Mouse (Mus musculus): Measurements from ENCODE around the gene Tenm2. TPM values are rescaled to one million over a fixed set of nuclear protein-coding genes. Genes with fewer than 3 reads are reported as not detected.

Tenm2 gene
- polyA plus RNA-seq, 1 experiment from 2014 or later = 0.03 TPM

GRCm38 (mm10) chr11:36562851-36563250 is 672.9 kb downstream of the Tenm2 start:
- ATAC-seq (ENCODE audit: insufficient read depth) = no peak
- Histone ChIP-seq H3K4me2 (no peak overlapping the region), H3K36me3 (replicated peaks) (no peaks in the 10 kb centered on the region), H3K4me3 (replicated peaks) (no peak overlapping the region), H3K9ac (no peak overlapping the region), H3K4me1 (replicated peaks) (no peaks in the 10 kb centered on the region), H3K27ac (replicated peaks) (no peak overlapping the region), H3K27me3 (no peaks in the 10 kb centered on the region), H3K9me3 (replicated peaks) (0 out of 2 replicates have a peak, but pooled peaks cover 3% of the 10 kb centered on the region)
- 42% methylated on average over 3 of the region's 3 CpGs for whole genome bisulfite sequencing (ENCODE audit: insufficient replicate concordance)

GRCm38 (mm10) chr11:36560785-36561548 is 674.8 kb downstream of the Tenm2 start:
- WGBS (ENCODE audit: insufficient replicate concordance) = 55% methylated on average over 7 of the region's 7 CpGs
- H3K27ac ChIP-seq (replicated peaks) = no peak overlapping the region
- H3K36me3 ChIP-seq (replicated peaks) = no peaks in the 10 kb centered on the region
- no peaks in the 10 kb centered on the region for H3K27me3 ChIP-seq
- H3K4me1 ChIP-seq (replicated peaks) = no peaks in the 10 kb centered on the region
- H3K4me3 ChIP-seq (replicated peaks) = no peak overlapping the region
- H3K9ac ChIP-seq = no peak overlapping the region
- 0 out of 2 replicates have a peak, but pooled peaks cover 3% of the 10 kb centered on the region for H3K9me3 ChIP-seq (replicated peaks)
- H3K4me2 ChIP-seq = no peak overlapping the region
- no peak for ATAC-seq (ENCODE audit: insufficient read depth)

- 61% methylated on average over 6 of the region's 6 CpGs for WGBS (ENCODE audit: insufficient replicate concordance)
- ATAC-seq (ENCODE audit: insufficient read depth) = no peak
- H3K27me3 ChIP-seq = no peaks in the 10 kb centered on the region
These were observed 678.4 kb downstream of the Tenm2 start for GRCm38 (mm10) chr11:36557316-36557715.

GRCm38 (mm10) chr11:36553286-36553685 is 682.5 kb downstream of the Tenm2 start:
- Histone ChIP-seq H3K27ac (replicated peaks) (no peak overlapping the region), H3K36me3 (replicated peaks) (no peaks in the 10 kb centered on the region), H3K9ac (no peak overlapping the region), H3K9me3 (replicated peaks) (no peaks in the 10 kb centered on the region), H3K4me1 (replicated peaks) (no peaks in the 10 kb centered on the region), H3K4me3 (replicated peaks) (no peak overlapping the region), H3K4me2 (no peak overlapping the region), H3K27me3 (no peaks in the 10 kb centered on the region)
- ATAC-seq (ENCODE audit: insufficient read depth) = no peak
- 54% methylated on average over 5 of the region's 5 CpGs for WGBS (ENCODE audit: insufficient replicate concordance)

More at GRCm38 (mm10) chr11:36557316-36557715, 678.4 kb downstream of the Tenm2 start:
- Histone ChIP-seq H3K4me3 (replicated peaks) (no peak overlapping the region), H3K9ac (no peak overlapping the region), H3K36me3 (replicated peaks) (no peaks in the 10 kb centered on the region), H3K9me3 (replicated peaks) (no peaks in the 10 kb centered on the region), H3K27ac (replicated peaks) (no peak overlapping the region), H3K4me1 (replicated peaks) (no peaks in the 10 kb centered on the region), H3K4me2 (no peak overlapping the region)

- no peak overlapping the region for H3K4me2 ChIP-seq
- no peak overlapping the region for H3K27ac ChIP-seq (replicated peaks)
- no peak for ATAC-seq (ENCODE audit: insufficient read depth)
- 64% methylated on average over 4 of the region's 4 CpGs for WGBS (ENCODE audit: insufficient replicate concordance)
- H3K9me3 ChIP-seq (replicated peaks) = no peaks in the 10 kb centered on the region
- H3K4me1 ChIP-seq (replicated peaks) = no peaks in the 10 kb centered on the region
- no peak overlapping the region for H3K9ac ChIP-seq
- H3K27me3 ChIP-seq = no peaks in the 10 kb centered on the region
- no peak overlapping the region for H3K4me3 ChIP-seq (replicated peaks)
- H3K36me3 ChIP-seq (replicated peaks) = no peaks in the 10 kb centered on the region
These were observed 685.1 kb downstream of the Tenm2 start for GRCm38 (mm10) chr11:36550649-36551048.

GRCm38 (mm10) chr11:36549398-36550139 is 686.2 kb downstream of the Tenm2 start:
- Histone ChIP-seq H3K4me2 (no peak overlapping the region), H3K27ac (replicated peaks) (no peak overlapping the region), H3K9me3 (replicated peaks) (no peaks in the 10 kb centered on the region), H3K27me3 (no peaks in the 10 kb centered on the region), H3K9ac (no peak overlapping the region), H3K4me1 (replicated peaks) (no peaks in the 10 kb centered on the region), H3K36me3 (replicated peaks) (no peaks in the 10 kb centered on the region), H3K4me3 (replicated peaks) (no peak overlapping the region)
- ATAC-seq (ENCODE audit: insufficient read depth) = no peak
- WGBS (ENCODE audit: insufficient replicate concordance) = 58% methylated on average over 11 of the region's 11 CpGs

- 49% methylated on average over 4 of the region's 4 CpGs for WGBS (ENCODE audit: insufficient replicate concordance)
- no peak for ATAC-seq (ENCODE audit: insufficient read depth)
- H3K4me2 ChIP-seq = no peak overlapping the region
- no peak overlapping the region for H3K4me3 ChIP-seq (replicated peaks)
- no peaks in the 10 kb centered on the region for H3K36me3 ChIP-seq (replicated peaks)
- no peak overlapping the region for H3K9ac ChIP-seq
- H3K9me3 ChIP-seq (replicated peaks) = no peaks in the 10 kb centered on the region
- H3K4me1 ChIP-seq (replicated peaks) = no peaks in the 10 kb centered on the region
- no peak overlapping the region for H3K27ac ChIP-seq (replicated peaks)
- H3K27me3 ChIP-seq = no peaks in the 10 kb centered on the region
These were observed 687.6 kb downstream of the Tenm2 start for GRCm38 (mm10) chr11:36548139-36548538.

GRCm38 (mm10) chr11:36538144-36538543 is 697.6 kb downstream of the Tenm2 start:
- no peaks in the 10 kb centered on the region for H3K4me1 ChIP-seq (replicated peaks)
- ATAC-seq (ENCODE audit: insufficient read depth) = no peak
- WGBS (ENCODE audit: insufficient replicate concordance) = 44% methylated on average over 4 of the region's 4 CpGs
- no peaks in the 10 kb centered on the region for H3K27me3 ChIP-seq
- H3K27ac ChIP-seq (replicated peaks) = no peak overlapping the region
- no peak overlapping the region for H3K9ac ChIP-seq
- H3K4me2 ChIP-seq = no peak overlapping the region
- no peak overlapping the region for H3K4me3 ChIP-seq (replicated peaks)
- no peaks in the 10 kb centered on the region for H3K9me3 ChIP-seq (replicated peaks)
- H3K36me3 ChIP-seq (replicated peaks) = no peaks in the 10 kb centered on the region

GRCm38 (mm10) chr11:36537573-36538133 is 698.1 kb downstream of the Tenm2 start:
- H3K9ac ChIP-seq = no peak overlapping the region
- H3K4me2 ChIP-seq = no peak overlapping the region
- H3K9me3 ChIP-seq (replicated peaks) = no peaks in the 10 kb centered on the region
- 78% methylated on average over 9 of the region's 9 CpGs for WGBS (ENCODE audit: insufficient replicate concordance)
- no peaks in the 10 kb centered on the region for H3K36me3 ChIP-seq (replicated peaks)
- no peaks in the 10 kb centered on the region for H3K27me3 ChIP-seq
- H3K4me3 ChIP-seq (replicated peaks) = no peak overlapping the region
- ATAC-seq (ENCODE audit: insufficient read depth) = no peak
- H3K4me1 ChIP-seq (replicated peaks) = no peaks in the 10 kb centered on the region
- no peak overlapping the region for H3K27ac ChIP-seq (replicated peaks)

GRCm38 (mm10) chr11:36535591-36535990 is 700.2 kb downstream of the Tenm2 start:
- Histone ChIP-seq H3K4me1 (replicated peaks) (no peaks in the 10 kb centered on the region), H3K9me3 (replicated peaks) (no peaks in the 10 kb centered on the region), H3K27ac (replicated peaks) (no peak overlapping the region), H3K36me3 (replicated peaks) (no peaks in the 10 kb centered on the region), H3K4me3 (replicated peaks) (no peak overlapping the region), H3K4me2 (no peak overlapping the region), H3K27me3 (no peaks in the 10 kb centered on the region), H3K9ac (no peak overlapping the region)
- WGBS (ENCODE audit: insufficient replicate concordance) = 67% methylated on average over 3 of the region's 3 CpGs
- ATAC-seq (ENCODE audit: insufficient read depth) = no peak

GRCm38 (mm10) chr11:36531614-36532013 is 704.1 kb downstream of the Tenm2 start:
- no peaks in the 10 kb centered on the region for H3K4me1 ChIP-seq (replicated peaks)
- H3K4me2 ChIP-seq = no peak overlapping the region
- H3K27me3 ChIP-seq = no peaks in the 10 kb centered on the region
- no peaks in the 10 kb centered on the region for H3K9me3 ChIP-seq (replicated peaks)
- H3K9ac ChIP-seq = no peak overlapping the region
- ATAC-seq (ENCODE audit: insufficient read depth) = no peak
- WGBS (ENCODE audit: insufficient replicate concordance) = 32% methylated on average over 4 of the region's 4 CpGs
- no peak overlapping the region for H3K4me3 ChIP-seq (replicated peaks)
- no peaks in the 10 kb centered on the region for H3K36me3 ChIP-seq (replicated peaks)
- no peak overlapping the region for H3K27ac ChIP-seq (replicated peaks)
